Mouse (Mus musculus): ENCODE measurements around the gene Wdr54. TPM values are rescaled to one million over a fixed set of nuclear protein-coding genes. Genes with fewer than 3 reads are reported as not detected.

The Wdr54 gene
- polyA plus RNA-seq, 1 experiment from 2014 or later, result 13.7 TPM

DNA sequence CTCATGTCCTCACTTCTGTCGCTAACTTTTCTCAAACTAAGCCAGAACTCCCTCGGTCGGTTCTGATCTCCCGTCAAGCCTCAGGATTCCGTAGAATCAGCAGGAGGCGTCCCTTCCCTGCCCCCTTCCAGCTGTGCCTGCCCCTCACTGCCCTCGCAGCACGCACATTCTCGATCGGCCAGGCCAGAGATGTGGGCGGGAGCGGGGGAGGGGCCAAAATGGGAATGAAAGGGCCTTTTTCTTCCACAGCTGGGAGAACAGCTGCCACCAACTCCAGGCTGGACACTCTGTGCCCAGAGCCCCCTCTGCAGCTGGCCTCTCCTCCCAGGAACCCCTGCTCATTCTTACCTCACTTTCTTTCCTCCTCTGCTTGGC, 18.6 kb downstream of the Wdr54 start:
- 0% methylated on average over 12 of the region's 12 CpGs for WGBS

DNA sequence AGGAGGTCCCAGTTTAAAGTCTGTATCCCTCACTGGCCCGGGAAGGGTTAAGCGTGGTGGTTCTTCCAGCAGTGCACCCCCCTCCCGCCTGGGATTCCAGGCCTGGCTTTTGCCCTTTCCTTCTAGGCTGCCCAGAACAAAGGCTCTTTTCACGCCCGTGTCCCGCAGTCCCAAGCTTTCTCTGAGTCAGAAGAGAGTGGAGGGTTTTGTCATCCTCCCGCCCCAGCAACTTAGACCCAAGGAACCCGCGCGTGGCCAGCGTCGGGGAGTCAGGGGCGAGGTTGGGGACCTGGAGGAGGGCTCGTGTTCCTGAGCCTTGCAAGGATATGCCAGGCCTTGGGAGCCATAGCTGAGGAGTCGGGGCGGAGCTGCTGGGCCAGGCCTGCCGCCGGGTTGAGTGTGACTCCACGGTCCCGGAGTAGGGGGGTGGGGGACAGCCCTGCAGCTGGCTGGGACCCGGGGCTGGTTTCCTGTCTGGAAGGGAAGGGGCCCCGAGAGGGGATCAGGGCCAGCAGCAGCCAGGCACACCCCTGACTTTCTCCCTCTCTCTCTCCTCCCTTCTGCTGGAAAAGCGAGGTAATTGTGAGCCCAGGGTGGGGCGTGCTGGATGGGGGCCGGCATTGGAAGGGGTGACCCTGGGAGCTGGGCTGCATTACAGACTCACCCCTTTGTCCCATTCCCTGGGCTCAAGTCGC, 19.2 kb downstream of the Wdr54 start:
- peak; percentile 83 for ATAC-seq (ENCODE audit: insufficient number of reproducible peaks, low FRiP score, low TSS enrichment, low read depth)
- Histone ChIP-seq H3K4me3 (ENCODE audit: low read depth, low read length) (peak overlapping the region; percentile 47), H3K4me2 (ENCODE audit: low read depth, severe bottlenecking) (peak overlapping the region; percentile 69), H3K36me3 (ENCODE audit: control insufficient read depth, insufficient read depth, low read length) (no peaks in the 10 kb centered on the region), H3K27me3 (ENCODE audit: control insufficient read depth, insufficient read depth, low read length) (no peaks in the 10 kb centered on the region), H3K4me1 (ENCODE audit: control insufficient read depth, insufficient read depth, low read length) (peaks cover 32% of the 10 kb centered on the region), H3K9me3 (ENCODE audit: control insufficient read depth, low read length) (no peaks in the 10 kb centered on the region), H3K9ac (ENCODE audit: low read length) (peak overlapping the region; percentile 90), H3K27ac (replicated peaks; ENCODE audit: low read depth, low read length) (peak overlapping the region; percentile 100)
- under 1% methylated on average over 23 of the region's 26 CpGs for WGBS
- DNase-seq (ENCODE audit: low spot score), result peak; percentile 88

More for the DNA sequence above, 18.6 kb downstream of the Wdr54 start:
- Histone ChIP-seq H3K27me3 (ENCODE audit: control insufficient read depth, insufficient read depth, low read length) (no peaks in the 10 kb centered on the region), H3K9ac (ENCODE audit: low read length) (peak overlapping the region; percentile 90), H3K27ac (replicated peaks; ENCODE audit: low read depth, low read length) (peak overlapping the region; percentile 100), H3K36me3 (ENCODE audit: control insufficient read depth, insufficient read depth, low read length) (no peaks in the 10 kb centered on the region), H3K4me3 (ENCODE audit: low read depth, low read length) (peak overlapping the region; percentile 47), H3K4me2 (ENCODE audit: low read depth, severe bottlenecking) (peak overlapping the region; percentile 69), H3K9me3 (ENCODE audit: control insufficient read depth, low read length) (no peaks in the 10 kb centered on the region), H3K4me1 (ENCODE audit: control insufficient read depth, insufficient read depth, low read length) (peaks cover 37% of the 10 kb centered on the region)
- peak; percentile 80 for ATAC-seq (ENCODE audit: insufficient number of reproducible peaks, low FRiP score, low TSS enrichment, low read depth)
- peak; percentile 97 for DNase-seq (ENCODE audit: low spot score)

DNA sequence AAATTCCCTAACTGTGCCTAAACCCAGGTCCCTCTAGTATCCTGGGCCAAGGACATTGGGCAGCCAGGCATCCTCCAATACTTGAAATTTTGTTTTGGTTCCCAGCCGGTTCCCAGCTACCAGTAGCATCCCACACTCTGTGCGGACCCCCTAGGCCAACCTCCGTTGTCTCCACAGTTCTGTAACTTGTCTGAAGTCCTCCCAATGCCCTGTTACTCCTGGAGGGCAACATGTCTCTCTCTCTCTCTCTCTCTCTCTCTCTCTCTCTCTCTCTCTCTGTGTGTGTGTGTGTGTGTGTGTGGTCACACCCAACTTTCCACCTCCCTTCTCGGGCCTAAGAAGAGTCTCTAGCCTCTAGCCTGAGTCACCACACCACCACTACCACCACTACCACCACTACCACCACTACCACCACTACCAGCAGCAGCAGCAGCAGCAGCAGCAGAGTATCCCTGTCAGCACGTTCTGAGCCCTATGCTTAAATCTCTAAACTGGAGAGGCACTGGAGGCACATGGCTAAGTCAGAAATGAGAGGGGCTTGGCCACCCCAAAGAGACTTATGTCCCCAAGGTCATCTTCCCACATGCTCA, 19.8 kb downstream of the Wdr54 start:
- 12% methylated on average over 5 of the region's 5 CpGs for WGBS
- ATAC-seq (ENCODE audit: insufficient number of reproducible peaks, low FRiP score, low TSS enrichment, low read depth) (no peak), DNase-seq (ENCODE audit: low spot score) (no peak)
- Histone ChIP-seq H3K36me3 (ENCODE audit: control insufficient read depth, insufficient read depth, low read length) (no peaks in the 10 kb centered on the region), H3K27me3 (ENCODE audit: control insufficient read depth, insufficient read depth, low read length) (no peaks in the 10 kb centered on the region), H3K27ac (replicated peaks; ENCODE audit: low read depth, low read length) (peak overlapping the region; percentile 100), H3K4me3 (ENCODE audit: low read depth, low read length) (peak overlapping the region; percentile 47), H3K4me2 (ENCODE audit: low read depth, severe bottlenecking) (peak overlapping the region; percentile 69), H3K4me1 (ENCODE audit: control insufficient read depth, insufficient read depth, low read length) (peaks cover 26% of the 10 kb centered on the region), H3K9me3 (ENCODE audit: control insufficient read depth, low read length) (no peaks in the 10 kb centered on the region), H3K9ac (ENCODE audit: low read length) (peak overlapping the region; percentile 90)

DNA sequence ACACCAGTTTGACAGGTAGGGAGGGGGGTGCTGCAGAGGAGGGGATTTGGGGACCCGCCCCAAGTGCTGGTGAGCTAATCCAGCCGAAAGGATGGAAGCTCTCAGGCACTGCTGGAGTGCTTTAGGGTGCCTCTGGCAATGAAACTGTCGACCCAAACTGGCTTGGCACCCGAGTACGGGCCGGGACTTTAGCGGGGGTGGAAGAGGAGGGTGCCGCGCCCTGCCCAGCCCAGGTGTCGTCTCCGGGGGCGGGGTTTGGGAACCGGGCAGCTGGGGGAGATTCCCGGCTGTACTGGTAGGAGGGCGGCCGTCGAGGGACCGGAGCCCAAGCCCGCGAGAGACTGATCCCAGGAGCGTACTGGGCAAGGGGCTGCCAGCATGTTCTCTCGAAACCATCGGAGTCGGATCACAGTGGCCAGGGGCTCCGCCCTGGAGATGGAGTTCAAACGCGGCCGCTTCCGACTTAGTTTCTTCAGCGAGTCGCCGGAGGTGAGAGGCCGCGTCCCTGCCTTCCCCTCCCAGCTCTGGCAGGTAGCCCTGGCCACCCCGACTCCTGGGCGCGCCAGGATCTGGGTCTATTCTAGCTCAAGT, 20.5 kb downstream of the Wdr54 start:
- peak overlapping the region; percentile 90 for H3K9ac ChIP-seq (ENCODE audit: low read length)
- WGBS, result 2% methylated on average over 36 of the region's 37 CpGs
- no peaks in the 10 kb centered on the region for H3K9me3 ChIP-seq (ENCODE audit: control insufficient read depth, low read length)
- DNase-seq (ENCODE audit: low spot score) (peak; percentile 64), ATAC-seq (ENCODE audit: insufficient number of reproducible peaks, low FRiP score, low TSS enrichment, low read depth) (no peak)
- peak overlapping the region; percentile 100; the same call in 1 of the 2 replicates for H3K27ac ChIP-seq (replicated peaks; ENCODE audit: low read depth, low read length)
- H3K27me3 ChIP-seq (ENCODE audit: control insufficient read depth, insufficient read depth, low read length), result no peaks in the 10 kb centered on the region
- H3K4me3 ChIP-seq (ENCODE audit: low read depth, low read length), result peak overlapping the region; percentile 47
- H3K4me2 ChIP-seq (ENCODE audit: low read depth, severe bottlenecking), result peak overlapping the region; percentile 69
- no peaks in the 10 kb centered on the region for H3K36me3 ChIP-seq (ENCODE audit: control insufficient read depth, insufficient read depth, low read length)
- peaks cover 23% of the 10 kb centered on the region for H3K4me1 ChIP-seq (ENCODE audit: control insufficient read depth, insufficient read depth, low read length)

DNA sequence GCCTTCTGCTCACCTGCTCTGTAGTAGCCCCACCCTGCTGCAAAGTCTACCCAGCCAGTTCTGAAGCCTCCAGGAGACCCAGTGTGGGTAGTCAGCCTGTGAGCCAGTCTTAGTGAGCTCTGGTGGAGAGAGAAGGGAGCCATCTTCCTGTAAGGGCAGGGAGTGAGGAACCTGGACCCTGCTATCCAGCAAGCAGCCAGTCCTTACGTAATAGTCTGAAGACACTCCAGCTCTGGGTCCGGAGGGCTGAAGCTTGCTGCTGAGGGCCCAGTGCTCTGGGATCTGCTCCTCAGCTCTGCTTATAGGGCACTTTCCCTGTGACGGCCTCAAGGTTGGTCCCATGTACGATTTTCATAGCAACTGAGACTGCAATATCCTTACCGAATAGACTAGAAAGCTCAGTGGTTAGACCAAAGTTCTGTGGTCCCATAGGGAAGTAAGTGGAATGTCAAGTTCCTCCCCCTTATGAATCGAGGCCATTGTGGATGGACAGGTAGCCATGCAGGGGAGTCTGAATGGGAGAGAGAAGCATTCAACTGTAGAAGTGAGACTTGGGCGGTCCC, 21.2 kb downstream of the Wdr54 start, which contains the start of gene Rtkn:
Gene Rtkn (plus strand): TSS at position 513 of the 563 bp plus-strand sequence.
- 59% methylated on average over 7 of the region's 7 CpGs for WGBS

DNA sequence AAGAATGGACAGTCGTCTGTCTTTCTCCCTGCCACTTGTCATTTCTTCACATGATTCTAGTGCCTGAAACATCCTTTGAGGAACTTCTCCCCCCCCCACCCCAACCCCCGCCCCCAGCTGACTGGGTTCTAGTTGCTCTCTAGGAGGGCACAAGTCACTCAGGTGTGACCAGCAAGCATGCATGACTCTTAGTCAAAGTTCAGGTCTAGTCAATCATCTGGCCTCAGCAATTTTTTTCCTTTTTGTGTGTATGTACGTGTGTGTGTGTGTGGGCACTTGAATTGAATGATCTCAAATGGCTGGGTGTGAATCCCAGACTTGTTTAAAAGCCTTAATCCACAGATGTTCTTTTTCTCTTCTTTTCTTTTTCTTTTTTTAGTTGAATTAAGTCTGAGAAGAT, 22.0 kb downstream of the Wdr54 start:
- no peak overlapping the region for H3K4me2 ChIP-seq (ENCODE audit: low read depth, severe bottlenecking)
- ATAC-seq (ENCODE audit: insufficient number of reproducible peaks, low FRiP score, low TSS enrichment, low read depth) (no peak), DNase-seq (ENCODE audit: low spot score) (no peak)
- no peak overlapping the region for H3K27ac ChIP-seq (replicated peaks; ENCODE audit: low read depth, low read length)
- no peak overlapping the region for H3K9ac ChIP-seq (ENCODE audit: low read length)
- H3K4me1 ChIP-seq (ENCODE audit: control insufficient read depth, insufficient read depth, low read length), result peaks cover 14% of the 10 kb centered on the region
- H3K36me3 ChIP-seq (ENCODE audit: control insufficient read depth, insufficient read depth, low read length), result no peaks in the 10 kb centered on the region
- WGBS, result 84% methylated on average over 3 of the region's 3 CpGs
- no peaks in the 10 kb centered on the region for H3K9me3 ChIP-seq (ENCODE audit: control insufficient read depth, low read length)
- no peak overlapping the region for H3K4me3 ChIP-seq (ENCODE audit: low read depth, low read length)
- no peaks in the 10 kb centered on the region for H3K27me3 ChIP-seq (ENCODE audit: control insufficient read depth, insufficient read depth, low read length)

More for the DNA sequence above, 21.2 kb downstream of the Wdr54 start, which contains the start of gene Rtkn:
- H3K9ac ChIP-seq (ENCODE audit: low read length), result peak within 1 kb of the TSS; percentile 90
- peak within 1 kb of the TSS; percentile 100 for H3K27ac ChIP-seq (replicated peaks; ENCODE audit: low read depth, low read length)
- no peaks in the 10 kb centered on the region for H3K27me3 ChIP-seq (ENCODE audit: control insufficient read depth, insufficient read depth, low read length)
- peaks cover 21% of the 10 kb centered on the region for H3K4me1 ChIP-seq (ENCODE audit: control insufficient read depth, insufficient read depth, low read length)
- DNase-seq (ENCODE audit: low spot score) (peak; percentile 21), ATAC-seq (ENCODE audit: insufficient number of reproducible peaks, low FRiP score, low TSS enrichment, low read depth) (no peak)
- peak within 1 kb of the TSS; percentile 47 for H3K4me3 ChIP-seq (ENCODE audit: low read depth, low read length)
- H3K4me2 ChIP-seq (ENCODE audit: low read depth, severe bottlenecking), result peak within 1 kb of the TSS; percentile 69
- no peaks in the 10 kb centered on the region for H3K9me3 ChIP-seq (ENCODE audit: control insufficient read depth, low read length)
- H3K36me3 ChIP-seq (ENCODE audit: control insufficient read depth, insufficient read depth, low read length), result no peaks in the 10 kb centered on the region

DNA sequence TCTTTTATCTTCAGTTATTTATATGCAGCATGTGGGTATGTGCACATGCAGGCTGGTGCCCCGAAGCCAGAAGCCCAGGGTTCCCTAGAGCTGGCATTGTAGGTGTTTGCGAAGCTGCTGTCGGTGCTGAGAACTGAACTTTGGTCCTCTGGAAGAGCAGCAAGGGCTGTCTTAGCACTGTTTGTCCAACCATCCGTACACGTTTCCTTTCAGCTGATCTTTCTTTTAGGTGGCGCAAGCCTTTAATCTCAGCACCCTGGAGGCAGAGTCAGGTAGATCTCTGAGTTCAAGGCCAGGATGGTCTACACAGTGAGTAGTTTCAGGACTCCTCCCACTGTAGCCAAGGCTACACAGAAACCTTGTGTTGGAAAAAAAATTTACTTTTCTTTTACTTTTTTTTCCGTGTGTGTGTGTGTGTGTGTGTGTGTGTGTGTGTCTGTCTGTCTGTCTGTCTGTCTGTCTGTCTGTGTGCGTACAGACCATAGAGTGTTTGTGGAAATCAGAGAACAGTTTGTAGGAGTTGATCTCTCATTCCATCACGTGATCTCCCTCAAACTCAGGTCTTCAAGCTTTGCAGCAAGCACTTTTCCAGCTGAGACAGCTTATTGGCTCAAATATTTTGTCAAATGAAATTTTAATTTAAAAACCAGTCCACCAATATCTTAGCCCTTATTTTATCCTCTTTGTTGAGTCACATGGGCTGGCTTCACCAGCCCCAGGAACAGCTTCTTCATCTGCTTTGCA, 23.8 kb downstream of the Wdr54 start:
- Histone ChIP-seq H3K4me2 (ENCODE audit: low read depth, severe bottlenecking) (no peak overlapping the region), H3K4me1 (ENCODE audit: control insufficient read depth, insufficient read depth, low read length) (peaks cover 8% of the 10 kb centered on the region), H3K9ac (ENCODE audit: low read length) (no peak overlapping the region), H3K9me3 (ENCODE audit: control insufficient read depth, low read length) (no peaks in the 10 kb centered on the region), H3K4me3 (ENCODE audit: low read depth, low read length) (no peak overlapping the region), H3K36me3 (ENCODE audit: control insufficient read depth, insufficient read depth, low read length) (no peaks in the 10 kb centered on the region), H3K27ac (replicated peaks; ENCODE audit: low read depth, low read length) (no peak overlapping the region), H3K27me3 (ENCODE audit: control insufficient read depth, insufficient read depth, low read length) (no peaks in the 10 kb centered on the region)
- ATAC-seq (ENCODE audit: insufficient number of reproducible peaks, low FRiP score, low TSS enrichment, low read depth) (no peak), DNase-seq (ENCODE audit: low spot score) (no peak)
- WGBS, result 91% methylated on average over 9 of the region's 9 CpGs

Measured in limb, embryonic 11.5 days (tissue).